Mouse (Mus musculus): ENCODE results near the gene Asb6.

The Asb6 gene

GRCm38 (mm10) chr2:30833644-30834043, 3.5 kb upstream of the Asb6 start:
- no peak for DNase-seq

GRCm38 (mm10) chr2:30829315-30829714, 818 bp downstream of the Asb6 start:
- no peak for DNase-seq

- peak; percentile 97 for DNase-seq
Measured at GRCm38 (mm10) chr2:30827749-30828475, 2.2 kb downstream of the Asb6 start.

- no peak for DNase-seq
Measured at GRCm38 (mm10) chr2:30826825-30827748, 3.0 kb downstream of the Asb6 start.

GRCm38 (mm10) chr2:30823385-30824153, 6.6 kb downstream of the Asb6 start:
- DNase-seq: no peak

GRCm38 (mm10) chr2:30822460-30822859, 7.7 kb downstream of the Asb6 start:
- no peak for DNase-seq

GRCm38 (mm10) chr2:30821073-30821472, 9.1 kb downstream of the Asb6 start:
- DNase-seq: no peak

GRCm38 (mm10) chr2:30819873-30820272, 10.3 kb downstream of the Asb6 start:
- DNase-seq: no peak

GRCm38 (mm10) chr2:30816383-30816782, 13.8 kb downstream of the Asb6 start:
- no peak for DNase-seq

GRCm38 (mm10) chr2:30810573-30810972, 19.6 kb downstream of the Asb6 start:
- DNase-seq: no peak

- no peak for DNase-seq
Measured at GRCm38 (mm10) chr2:30809503-30809902, 20.6 kb downstream of the Asb6 start.

GRCm38 (mm10) chr2:30808296-30808655, 21.9 kb downstream of the Asb6 start:
- DNase-seq: no peak

GRCm38 (mm10) chr2:30807648-30808295, 22.4 kb downstream of the Asb6 start, which contains the start of gene Ntmt1:
Gene Ntmt1 (plus strand): TSS chr2:30807826.
- DNase-seq: peak; percentile 94

- DNase-seq: no peak
Measured at GRCm38 (mm10) chr2:30807147-30807647, 22.9 kb downstream of the Asb6 start.

- DNase-seq: no peak
Measured at GRCm38 (mm10) chr2:30805983-30806382, 24.1 kb downstream of the Asb6 start.

GRCm38 (mm10) chr2:30803604-30804003, 26.5 kb downstream of the Asb6 start, which contains the start of gene 1700001O22Rik:
Gene 1700001O22Rik (minus strand): TSS chr2:30803661.
- no peak for DNase-seq

GRCm38 (mm10) chr2:30801067-30801852, 28.9 kb downstream of the Asb6 start:
- DNase-seq: no peak

GRCm38 (mm10) chr2:30800671-30801066, 29.5 kb downstream of the Asb6 start:
- DNase-seq: no peak

- no peak for DNase-seq
Measured at GRCm38 (mm10) chr2:30799456-30799855, 30.7 kb downstream of the Asb6 start.

- DNase-seq: peak; percentile 39
Measured at GRCm38 (mm10) chr2:30796382-30796781, 33.8 kb downstream of the Asb6 start.

- no peak for DNase-seq
Measured at GRCm38 (mm10) chr2:30795889-30796275, 34.3 kb downstream of the Asb6 start.
